Mouse (Mus musculus) 3T3-L1 (cell line): ENCODE measurements around the gene Crcp.

Experiments
- DNase-seq: peaks from one replicate; pipeline ENCODE4 v3.0.0-alpha.2; 2015; ENCODE audit warnings: low read depth, low spot score

Gene Crcp

GRCm38 (mm10) chr5:130096754-130097153 lies 67.7 kb downstream of the Crcp start:
- DNase-seq = no peak

GRCm38 (mm10) chr5:130097837-130098236 lies 68.7 kb downstream of the Crcp start:
- no peak for DNase-seq

- no peak for DNase-seq
These were observed 72.6 kb downstream of the Crcp start for GRCm38 (mm10) chr5:130101724-130102123.

GRCm38 (mm10) chr5:130109348-130109747 lies 80.3 kb downstream of the Crcp start:
- peak; percentile 43 for DNase-seq
